Mouse (Mus musculus): Measurements from ENCODE around the gene Siae.

Gene Siae

DNA sequence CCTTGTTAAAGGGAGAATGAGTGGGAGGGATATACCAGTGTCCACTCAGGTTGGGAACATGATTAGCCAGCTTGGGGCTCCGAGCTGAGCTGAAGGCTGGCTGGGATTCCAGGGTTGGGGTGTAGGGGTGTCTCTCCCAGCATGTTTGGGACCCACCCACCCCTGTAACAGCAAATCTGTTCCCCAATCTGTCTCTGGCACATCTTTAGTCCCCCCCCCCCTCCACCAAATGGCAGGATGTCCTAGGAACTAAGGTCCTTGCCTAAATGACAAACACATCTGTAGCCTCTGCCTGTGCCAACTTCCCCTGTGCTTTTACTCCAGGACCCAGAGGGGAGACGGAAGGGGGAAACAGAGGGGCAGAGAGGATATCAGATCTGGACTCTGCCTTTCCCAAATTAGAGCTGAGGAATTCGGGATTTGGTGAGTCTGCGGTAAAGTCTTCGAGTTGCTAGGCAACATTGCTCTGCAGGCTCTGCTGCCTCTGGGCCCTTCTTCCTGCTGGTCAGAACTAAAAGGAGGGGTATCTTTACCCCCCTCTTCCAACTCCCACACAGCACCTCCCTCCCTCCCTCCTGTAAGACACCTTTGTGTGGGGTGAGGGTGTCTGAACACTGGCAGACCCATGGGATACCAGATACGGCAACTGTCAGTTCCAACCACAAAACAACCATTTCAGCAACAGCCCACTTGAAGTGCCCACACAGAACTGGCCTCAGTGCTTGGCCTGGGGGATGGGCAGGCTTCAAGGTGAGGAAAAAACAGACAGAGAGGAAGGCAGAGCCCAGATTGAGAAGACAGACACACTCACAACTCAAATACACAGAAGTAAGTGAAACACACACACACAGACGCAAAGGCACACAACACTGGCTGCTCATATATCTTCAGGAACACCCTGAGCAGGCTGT lies at the start of gene Siae:
Siae (plus strand) TSS at position 861 of the 911 bp plus-strand sequence.
- DNase-seq (ENCODE audit: low spot score in 2 of 2): peak in 1 of 2 experiments; percentile 72

DNA sequence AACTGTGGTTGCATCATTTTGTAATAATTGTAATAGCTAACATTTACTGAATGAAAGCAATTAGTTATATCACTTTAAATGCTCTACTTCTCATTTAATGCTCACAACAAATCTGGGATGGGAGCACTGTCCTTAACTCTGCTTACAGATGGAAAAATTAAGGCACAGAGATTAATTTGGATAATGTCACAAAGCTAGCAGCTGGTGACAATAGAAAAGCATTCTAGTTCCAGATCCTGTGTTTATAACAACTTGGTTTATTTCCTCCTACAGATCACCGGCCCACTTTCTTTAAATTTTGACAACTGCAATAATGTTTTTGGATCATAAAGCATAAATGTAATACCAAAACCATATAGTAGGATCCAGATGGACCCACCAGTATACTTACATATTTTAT lies 49.5 kb upstream of the Siae start:
- DNase-seq (ENCODE audit: low spot score in 2 of 2): no peak

DNA sequence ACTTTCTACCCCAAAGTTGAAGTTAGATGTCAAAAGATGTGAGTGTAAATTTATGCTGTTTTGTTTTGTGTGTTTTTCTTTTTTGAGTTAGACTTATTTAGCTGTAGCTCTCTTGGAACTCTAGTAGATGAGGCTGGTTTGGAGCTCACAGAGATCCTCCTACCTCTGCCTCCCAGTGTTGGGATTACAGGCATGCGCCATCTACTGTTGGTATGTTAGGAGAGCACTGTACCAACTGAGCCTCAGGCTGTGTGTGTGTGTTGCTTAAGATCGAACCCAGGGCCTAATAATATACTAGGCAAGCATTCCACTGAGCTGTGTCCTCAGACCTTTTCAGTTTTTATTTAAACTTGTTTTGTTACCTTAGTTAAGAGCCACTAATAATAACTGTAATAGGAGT lies 43.4 kb upstream of the Siae start:
- DNase-seq (ENCODE audit: low spot score in 2 of 2): no peak

DNA sequence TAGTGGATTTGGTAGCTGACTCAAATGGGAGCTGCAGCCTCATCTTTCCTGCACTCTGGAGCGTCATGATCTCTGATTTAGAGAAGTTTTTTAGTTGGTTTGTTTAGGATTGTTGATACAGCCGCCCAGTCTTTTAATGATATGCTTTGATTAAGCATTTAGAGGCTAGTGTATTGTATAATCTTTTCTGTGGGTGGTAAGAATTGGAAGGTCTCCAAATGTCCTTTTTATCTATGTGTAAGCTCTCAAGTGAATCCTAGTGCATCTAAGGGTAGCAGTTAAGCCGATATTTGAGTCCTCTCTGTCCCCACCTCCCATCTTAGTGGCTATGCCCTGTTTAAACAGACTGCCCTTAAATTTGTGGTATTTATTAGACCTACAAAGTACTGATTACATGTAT lies 41.0 kb upstream of the Siae start:
- DNase-seq (ENCODE audit: low spot score in 2 of 2): no peak

DNA sequence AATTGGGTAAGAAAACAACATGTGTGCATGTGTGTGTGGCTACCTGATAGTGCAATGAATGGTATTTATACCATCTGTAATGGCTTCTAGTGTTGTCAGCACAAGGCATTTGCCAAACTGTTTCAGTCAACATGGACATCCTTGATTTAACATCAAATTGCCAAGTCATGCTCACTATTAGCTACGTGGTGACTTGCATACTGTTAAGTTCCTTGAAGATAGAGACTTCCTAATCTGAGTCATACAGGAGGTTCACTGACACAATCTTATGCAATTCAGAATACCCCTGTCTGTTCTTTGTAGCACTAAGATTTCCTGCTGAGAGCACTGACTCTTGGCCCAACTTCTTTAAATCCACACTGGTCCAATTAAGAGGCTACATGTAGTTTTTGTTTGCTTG lies 38.0 kb upstream of the Siae start:
- DNase-seq (ENCODE audit: low spot score in 2 of 2): no peak

DNA sequence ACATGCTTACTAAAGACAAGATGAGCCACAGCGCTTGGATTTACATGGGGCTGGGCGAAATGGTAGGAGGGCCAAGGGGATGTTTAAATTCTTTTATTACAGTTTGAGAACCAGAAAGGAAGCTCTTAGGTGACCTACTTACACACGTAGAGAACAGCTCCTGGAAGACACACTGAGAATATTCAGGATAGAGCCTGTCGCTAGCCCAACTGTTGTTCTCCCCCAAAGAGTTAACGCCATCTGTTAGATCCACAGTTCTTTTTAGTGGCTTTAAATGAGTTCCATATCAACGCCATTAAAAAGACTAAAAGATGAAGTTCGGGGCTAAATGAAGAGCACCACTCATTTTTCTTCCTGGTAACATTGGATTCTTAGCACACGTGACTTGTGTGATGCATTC lies 36.5 kb upstream of the Siae start:
- DNase-seq (ENCODE audit: low spot score in 2 of 2): peak in 1 of 2 experiments; percentile 57

DNA sequence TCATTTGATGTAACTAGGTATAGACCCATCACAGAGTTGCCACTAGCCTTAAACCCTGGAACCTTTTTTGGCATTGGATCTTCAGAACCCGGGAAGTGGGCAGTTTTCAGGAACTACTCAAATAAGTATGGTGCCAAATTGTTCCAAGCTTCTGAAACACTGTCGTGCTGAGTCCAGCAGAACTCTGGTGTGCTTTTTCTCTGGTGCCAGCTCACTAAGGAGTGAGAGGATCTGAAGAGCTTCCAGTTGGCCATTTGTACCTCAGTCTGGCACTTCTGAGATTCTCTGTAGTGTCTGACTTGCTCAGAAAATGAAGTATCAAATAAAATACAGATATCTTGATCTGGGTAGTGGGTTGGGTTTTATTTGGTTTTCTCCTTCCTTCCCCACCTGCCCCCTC lies 35.5 kb upstream of the Siae start:
- DNase-seq (ENCODE audit: low spot score in 2 of 2): peak in 1 of 2 experiments; percentile 11

DNA sequence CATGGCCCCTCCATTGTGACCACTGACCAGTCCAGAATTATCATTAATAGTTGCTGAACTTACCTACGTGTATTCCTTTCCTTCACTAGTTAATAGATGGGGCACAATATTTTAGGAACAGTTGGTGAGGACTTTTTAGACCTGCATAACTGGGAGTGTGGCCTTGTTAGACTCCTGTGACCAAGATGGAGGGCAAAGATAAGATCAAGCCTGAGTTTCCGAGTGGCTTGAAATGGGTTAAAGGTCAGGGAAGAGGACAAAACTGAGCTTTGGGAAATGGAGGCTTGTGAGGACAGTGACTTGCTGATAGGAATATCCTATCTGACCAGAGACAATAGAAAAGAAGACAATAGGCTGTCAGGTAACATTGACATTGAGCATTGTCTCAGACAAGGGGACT lies 30.0 kb upstream of the Siae start:
- no peak for DNase-seq (ENCODE audit: low spot score in 2 of 2)

DNA sequence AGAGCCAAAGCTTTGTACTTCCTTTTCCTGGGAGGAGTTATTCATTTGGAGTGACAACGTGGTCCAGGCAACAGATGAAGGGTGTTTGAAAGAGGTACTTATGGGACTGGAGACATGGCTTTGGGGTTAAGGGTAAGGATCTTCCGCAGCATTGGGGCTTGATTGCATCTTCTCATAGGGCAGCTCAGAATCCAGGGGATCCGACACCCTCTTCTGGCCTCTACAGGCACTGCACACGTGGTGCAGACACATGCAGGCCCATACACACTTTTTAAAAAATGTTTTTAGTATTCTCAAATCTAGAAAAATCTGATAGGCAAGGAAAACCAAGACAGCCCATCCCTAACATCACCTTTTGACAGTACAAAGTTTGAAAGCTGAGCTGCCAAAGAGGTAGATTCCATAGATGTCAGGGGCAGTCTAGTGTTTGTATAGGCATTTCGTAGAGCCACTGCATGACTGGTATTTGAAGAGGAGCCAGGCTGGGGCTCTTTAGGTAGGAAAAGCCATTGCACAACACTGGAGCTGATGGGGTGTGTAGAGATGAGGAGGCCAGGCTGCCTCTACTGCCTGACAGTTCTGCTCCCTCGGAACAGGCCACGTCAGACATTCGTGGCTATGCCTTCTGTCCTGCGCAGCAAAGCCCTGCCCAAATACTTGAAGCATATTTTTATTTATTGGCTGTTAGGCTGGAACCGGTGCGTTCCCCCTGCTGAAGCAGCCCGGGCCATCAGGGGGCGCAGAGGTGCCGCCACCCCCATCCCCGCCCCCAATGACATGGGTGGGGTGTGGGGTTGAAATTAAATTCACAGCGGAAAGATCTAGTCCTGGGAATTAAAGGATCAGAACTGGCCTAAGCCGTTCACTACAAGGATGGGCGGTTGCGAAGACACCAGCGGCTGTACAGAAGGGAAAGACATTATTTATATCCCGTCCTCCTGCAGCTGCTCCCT lies 28.8 kb upstream of the Siae start:
- peak in 1 of 2 experiments; percentile 9 for DNase-seq (ENCODE audit: low spot score in 2 of 2)

DNA sequence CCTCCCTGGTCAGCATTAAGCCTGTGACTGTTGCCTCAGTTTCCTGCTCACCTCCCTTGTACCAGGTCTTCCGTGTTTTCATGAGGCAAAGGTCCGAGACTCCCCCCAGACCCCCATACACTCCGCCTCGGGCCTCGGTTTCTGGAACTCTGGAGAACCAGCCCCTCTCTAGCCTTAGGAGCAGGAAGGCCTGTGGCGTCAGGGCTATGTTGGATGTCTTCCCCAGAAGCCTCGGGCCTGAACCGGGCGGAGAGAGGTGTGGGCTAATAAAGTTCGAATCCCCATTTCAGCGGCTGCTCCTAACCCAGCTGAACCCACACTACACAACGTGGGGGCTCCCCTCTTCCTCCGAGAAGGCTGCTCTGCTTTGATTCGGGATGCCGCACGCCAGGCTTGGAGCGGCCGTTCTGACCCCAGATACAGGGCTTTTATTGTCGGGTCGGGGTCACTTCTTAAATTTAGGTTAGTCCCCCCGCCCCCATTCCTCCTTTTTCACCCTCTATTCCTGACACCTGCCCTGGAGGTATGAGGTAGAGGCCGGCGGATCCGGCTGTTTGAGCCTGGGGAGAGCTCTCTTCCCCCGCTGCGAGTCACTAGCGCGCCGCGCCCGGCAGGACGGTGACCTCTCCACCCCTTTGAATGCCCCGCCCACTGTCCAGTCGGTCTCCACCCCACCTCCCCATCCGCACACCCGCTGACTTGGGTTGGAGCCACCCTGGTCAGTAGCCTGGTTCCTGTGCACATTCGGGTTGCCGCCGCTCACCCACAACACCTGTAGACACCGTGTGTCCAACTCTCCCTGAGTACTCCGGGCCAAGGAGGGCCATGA lies 27.9 kb upstream of the Siae start, which contains the start of gene Esam:
Esam (plus strand) TSS at position 683 of the 829 bp plus-strand sequence.
- no peak for DNase-seq (ENCODE audit: low spot score in 2 of 2)

DNA sequence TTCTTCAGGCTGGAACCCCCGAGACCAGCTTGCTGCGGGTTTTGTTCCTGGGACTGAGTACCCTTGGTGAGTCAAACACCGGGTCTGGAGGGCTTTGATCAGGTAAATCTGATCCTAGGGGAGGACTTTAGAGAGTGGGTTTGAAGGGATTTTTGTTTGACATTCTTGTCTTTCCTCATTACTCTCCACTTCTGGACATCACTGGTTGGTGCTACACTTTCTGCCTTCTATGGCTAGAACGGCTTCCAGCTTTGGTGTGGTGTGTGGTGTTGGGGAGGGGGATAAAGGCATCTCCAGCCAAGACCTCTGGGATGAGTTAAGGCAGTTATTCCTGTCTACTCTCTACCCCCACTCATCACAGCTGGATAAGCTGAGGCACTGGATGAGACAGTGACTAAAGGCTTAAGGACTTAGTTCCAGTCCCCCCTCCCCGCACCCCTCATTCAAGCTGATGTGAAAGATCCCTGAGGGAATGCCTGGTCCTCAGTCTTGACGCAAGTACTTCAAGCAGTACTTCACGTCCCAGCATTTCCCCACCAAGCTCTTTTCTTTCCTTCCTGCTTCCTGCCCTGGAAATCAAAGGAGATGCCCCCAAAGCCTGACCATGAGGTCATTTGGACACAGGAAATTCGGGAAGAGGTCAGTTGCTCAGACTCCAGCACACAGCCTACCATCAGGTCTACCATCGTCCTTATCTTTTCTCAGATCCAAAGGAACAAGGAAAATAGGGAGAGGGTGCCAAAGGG lies 27.1 kb upstream of the Siae start:
- DNase-seq (ENCODE audit: low spot score in 2 of 2): no peak

DNA sequence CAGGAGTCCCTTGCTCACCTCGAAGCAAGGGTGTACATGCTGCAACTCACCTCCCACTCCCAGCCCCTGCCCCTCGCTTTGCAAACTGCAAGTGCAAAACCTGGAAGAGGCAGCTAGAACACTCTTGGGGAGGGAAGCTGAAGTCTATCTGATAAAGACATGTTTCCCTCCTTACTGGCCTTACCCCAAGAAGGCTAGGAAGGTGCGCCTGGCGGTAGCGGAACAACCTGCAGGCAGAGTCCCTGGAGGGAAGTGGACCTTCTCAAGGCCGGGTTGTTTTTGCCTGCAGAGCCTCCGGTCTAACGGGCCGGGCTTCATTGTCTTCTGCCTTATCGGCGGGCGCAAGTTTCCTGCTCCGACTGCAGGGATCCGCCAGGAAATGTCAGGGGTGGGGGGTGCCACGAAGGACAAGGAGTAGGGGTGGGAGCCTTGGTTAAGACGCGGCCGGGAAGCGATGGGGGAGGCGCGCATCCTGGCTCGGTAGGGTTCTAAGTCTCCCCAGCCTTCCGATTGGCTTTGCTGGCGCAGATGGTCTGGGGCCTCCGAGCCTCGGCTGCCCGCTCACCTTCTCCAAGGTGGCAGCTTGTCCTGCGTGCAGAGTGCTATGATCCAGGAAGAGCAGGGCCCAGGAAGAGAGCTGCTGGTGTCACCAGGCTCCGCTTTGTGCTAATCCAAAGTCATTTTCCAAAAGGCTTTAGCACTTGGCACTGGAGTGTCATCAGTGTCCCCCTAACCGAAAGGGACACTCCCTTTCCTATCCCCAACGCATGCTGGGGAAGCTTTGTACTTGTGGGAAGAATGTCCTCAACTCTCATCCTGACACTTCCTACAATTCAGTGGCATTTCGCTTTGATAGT lies 25.2 kb upstream of the Siae start:
- DNase-seq (ENCODE audit: low spot score in 2 of 2): no peak

DNA sequence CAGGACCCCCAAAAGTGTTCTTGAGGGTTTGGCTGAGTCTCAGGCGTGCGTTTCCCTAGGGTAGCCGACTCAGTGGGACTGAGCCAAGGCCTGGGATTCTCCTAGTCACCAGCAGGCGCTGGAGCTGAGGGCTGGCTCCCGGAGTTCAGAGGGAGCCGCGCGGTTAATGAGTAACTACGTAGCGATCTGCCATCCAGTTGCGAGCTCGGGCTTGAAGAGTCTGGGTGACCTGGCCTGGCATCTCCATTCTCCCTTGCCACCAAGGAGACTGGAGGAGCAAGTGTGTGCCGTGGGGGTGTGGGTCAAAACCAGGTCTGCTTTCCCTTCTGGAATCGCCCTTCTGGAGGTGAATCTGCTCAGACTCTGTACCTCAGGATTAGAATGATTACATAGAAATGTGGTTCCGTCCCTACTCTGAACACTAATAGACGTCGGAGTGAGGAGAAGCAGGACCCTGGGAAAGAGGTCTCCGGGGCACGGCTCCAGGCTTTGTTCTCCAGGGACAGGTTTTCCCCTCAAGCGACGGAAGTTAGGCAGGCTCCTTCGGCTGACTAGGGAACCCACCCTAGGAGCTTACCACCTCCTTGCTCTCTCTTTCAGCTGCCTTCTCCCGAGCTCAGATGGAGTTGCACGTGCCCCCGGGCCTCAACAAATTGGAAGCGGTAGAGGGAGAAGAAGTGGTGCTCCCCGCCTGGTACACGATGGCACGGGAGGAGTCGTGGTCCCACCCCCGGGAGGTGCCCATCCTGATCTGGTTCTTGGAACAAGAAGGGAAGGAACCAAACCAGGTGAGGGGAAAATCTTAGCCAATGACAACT lies 24.4 kb upstream of the Siae start:
- DNase-seq (ENCODE audit: low spot score in 2 of 2): no peak

DNA sequence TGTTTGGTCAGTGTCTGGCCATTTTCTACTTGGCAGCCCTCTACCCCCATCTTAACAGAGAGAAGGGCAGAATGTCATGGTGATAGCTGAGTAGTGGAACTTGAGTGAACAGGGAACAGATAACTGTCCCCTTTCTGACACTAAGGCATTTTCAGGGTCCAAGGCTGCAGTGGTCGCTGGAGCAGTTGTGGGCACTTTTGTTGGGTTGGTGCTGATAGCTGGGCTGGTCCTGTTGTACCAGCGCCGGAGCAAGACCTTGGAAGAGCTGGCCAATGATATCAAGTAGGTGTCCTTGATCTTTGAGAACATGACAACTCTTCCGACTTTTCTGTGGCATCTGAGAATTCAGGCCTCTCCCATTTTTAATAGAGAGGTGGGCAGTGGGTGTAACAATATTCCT lies 18.6 kb upstream of the Siae start:
- no peak for DNase-seq (ENCODE audit: low spot score in 2 of 2)

DNA sequence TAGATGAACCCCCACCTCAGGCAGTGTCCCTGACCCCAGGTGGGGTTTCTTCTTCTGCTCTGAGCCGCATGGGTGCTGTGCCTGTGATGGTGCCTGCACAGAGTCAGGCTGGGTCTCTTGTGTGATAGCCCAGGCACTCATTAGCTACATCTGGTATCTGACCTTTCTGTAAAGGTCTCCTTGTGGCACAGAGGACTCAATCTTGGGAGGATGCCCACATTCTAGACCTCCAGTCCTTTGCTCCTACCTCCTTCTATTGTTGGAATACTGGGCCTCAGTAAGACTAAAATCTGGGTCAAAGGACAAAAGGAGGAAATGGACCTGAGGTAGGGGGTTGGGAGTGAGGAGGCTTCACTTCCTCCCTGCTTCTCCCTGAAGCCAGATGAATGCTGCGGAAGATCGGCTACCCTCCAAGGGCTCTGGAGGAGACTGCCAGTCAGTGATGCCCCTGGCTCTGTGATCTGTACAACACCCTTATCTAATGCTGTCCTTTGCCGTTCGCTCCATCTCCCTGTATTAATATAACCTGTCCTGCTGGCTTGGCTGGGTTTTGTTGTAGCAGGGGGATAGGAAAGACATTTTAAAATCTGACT lies 17.7 kb upstream of the Siae start:
- no peak for DNase-seq (ENCODE audit: low spot score in 2 of 2)

DNA sequence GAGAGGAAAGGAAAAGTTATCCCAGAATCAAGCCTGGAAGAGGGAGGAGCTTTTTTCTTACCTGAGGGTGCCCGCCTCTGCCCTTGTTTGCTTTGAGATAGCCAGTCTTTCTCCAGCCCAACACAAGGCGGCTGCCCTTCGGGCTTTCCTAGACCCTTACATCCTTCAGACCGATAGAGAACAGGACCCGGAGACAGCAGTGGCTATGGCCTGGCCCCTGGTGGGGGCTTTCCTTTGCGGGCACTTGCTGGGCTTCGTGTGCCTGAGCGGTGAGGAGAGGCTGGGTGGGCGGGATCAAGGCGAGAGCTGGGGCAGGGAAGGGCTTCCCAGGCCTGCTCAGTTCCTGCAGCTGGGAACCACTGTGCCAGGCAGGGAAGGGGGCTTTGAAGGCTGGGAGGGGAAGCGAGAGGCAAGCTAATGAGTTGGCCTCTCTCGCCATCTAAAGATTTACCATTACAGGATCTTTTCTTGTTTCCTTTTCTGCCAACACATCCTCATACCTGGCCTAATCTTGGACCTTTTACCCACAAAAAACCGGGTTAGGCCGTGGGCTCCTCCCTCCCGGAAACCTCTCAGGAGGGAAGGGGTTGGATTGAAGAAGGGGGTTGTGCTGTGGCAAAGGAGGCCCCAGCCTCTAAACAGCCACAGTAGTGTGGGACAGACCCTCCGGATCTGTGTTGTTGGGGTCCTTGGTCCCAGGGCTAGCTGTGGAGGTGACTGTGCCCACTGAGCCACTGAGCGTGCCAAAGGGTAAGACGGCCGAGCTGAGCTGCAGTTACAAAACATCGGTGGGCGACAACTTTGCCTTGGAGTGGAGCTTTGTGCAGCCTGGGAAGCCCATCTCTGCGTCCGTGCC lies 16.1 kb upstream of the Siae start, which contains the start of gene Vsig2:
Vsig2 (plus strand) TSS at position 86 of the 856 bp plus-strand sequence.
- no peak for DNase-seq (ENCODE audit: low spot score in 2 of 2)

DNA sequence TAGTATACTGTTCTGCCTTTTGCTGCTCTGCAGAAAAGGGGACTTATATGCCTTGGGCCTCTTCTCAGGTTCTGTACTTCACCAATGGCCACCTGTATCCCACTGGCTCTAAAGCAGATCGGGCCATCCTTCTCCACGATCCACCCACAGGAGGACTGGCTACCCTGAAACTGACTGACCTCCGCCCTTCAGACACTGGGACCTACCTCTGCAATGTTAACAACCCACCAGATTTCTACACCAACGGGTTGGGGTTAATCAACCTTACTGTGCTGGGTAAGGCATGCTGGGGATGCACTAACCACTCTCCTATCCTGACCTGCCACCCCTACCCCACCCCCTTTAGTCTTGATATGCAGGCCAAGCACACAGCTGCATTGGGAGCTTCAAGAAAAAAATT lies 15.3 kb upstream of the Siae start:
- DNase-seq (ENCODE audit: low spot score in 2 of 2): no peak
